In the genomic region with DNA sequence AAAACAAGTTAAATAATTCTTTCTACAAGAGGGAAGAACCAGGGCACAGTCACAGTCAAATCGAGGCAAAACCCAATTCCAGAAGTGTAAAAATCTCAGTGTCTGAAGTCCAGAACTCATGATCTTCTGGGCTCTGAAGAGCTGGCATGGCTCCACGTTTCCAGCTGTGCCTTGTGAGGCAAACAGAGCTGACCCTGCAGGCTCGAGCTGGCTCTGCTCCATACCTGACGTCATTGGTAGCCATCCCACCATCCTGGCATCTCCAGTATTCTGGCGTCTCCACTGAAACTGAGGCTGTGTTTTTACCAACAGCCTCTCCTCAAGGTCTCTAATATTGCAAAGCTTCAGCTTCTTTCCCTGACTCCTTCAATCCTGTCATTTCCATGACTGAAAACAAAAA, we compare ENCODE assay signal across 10 mouse cellular contexts.
DNase-seq lines count a peak whose midpoint lies in the region; ATAC-seq and TF ChIP-seq lines count a peak whose summit lies in the region.
"Had no signal": no experiment of that assay in that cellular context is flagged by ENCODE, and none has a peak within 500 bp of the region (broad histone marks: within the 10 kb centered on the region; RNA-seq: fewer than 3 reads in every experiment).

No protein-coding gene starts in this region.

- H3K4me1 ChIP-seq in kidney, embryonic 16.5 days (ENCODE audit: insufficient read depth, low read length) = no peaks in the 10 kb centered on the region
- H3K4me1 ChIP-seq in cerebellum, adult 2 months (ENCODE audit: control insufficient read depth, insufficient read depth, low read length) = no peaks in the 10 kb centered on the region
- H3K4me1 ChIP-seq in midbrain, embryonic 13.5 days (replicated peaks) = 0 out of 2 replicates have a peak, but pooled peaks cover 5% of the 10 kb centered on the region
- H3K4me1 ChIP-seq: heart, embryonic 13.5 days had no signal

- H3K9me3 ChIP-seq in kidney, embryonic 16.5 days (ENCODE audit: low read length) = no peaks in the 10 kb centered on the region
- no peaks in the 10 kb centered on the region; the same call in 1 of the 2 replicates for H3K9me3 ChIP-seq in midbrain, embryonic 13.5 days
- H3K9me3 ChIP-seq: heart, embryonic 13.5 days; midbrain, embryonic 12.5 days had no signal

- no peak for TF ChIP-seq CTCF in cerebellum, adult 2 months (IDR thresholded peaks at IDR 0.05; ENCODE audit: borderline replicate concordance, insufficient read depth, low read depth, low read length)

- 70% methylated on average over 5 of the region's 5 CpGs for WGBS in kidney, embryonic 16.5 days
- WGBS in cerebellum, adult 2 months = 9% methylated on average over 5 of the region's 5 CpGs
- 72% methylated on average over 5 of the region's 5 CpGs for WGBS in midbrain, embryonic 13.5 days

- no peaks in the 10 kb centered on the region for H3K27me3 ChIP-seq in kidney, embryonic 16.5 days (ENCODE audit: insufficient read depth, low read length)
- no peaks in the 10 kb centered on the region for H3K27me3 ChIP-seq in cerebellum, adult 2 months (ENCODE audit: control insufficient read depth, insufficient read depth, low read length)
- no peaks in the 10 kb centered on the region for H3K27me3 ChIP-seq in midbrain, embryonic 13.5 days
- H3K27me3 ChIP-seq: heart, embryonic 13.5 days; midbrain, embryonic 12.5 days had no signal

- H3K4me3 ChIP-seq in kidney, embryonic 16.5 days (ENCODE audit: low read length) = no peak overlapping the region
- no peak overlapping the region for H3K4me3 ChIP-seq in cerebellum, adult 2 months (replicated peaks; ENCODE audit: insufficient read depth, low read depth, low read length)
- no peak overlapping the region for H3K4me3 ChIP-seq in midbrain, embryonic 13.5 days (replicated peaks)
- H3K4me3 ChIP-seq: heart, embryonic 13.5 days; left cerebral cortex, adult 2 months; midbrain, embryonic 12.5 days had no signal

- no peak overlapping the region for H3K9ac ChIP-seq in kidney, embryonic 16.5 days (replicated peaks; ENCODE audit: low read length)
- no peak overlapping the region for H3K9ac ChIP-seq in midbrain, embryonic 13.5 days (replicated peaks)
- H3K9ac ChIP-seq: heart, embryonic 13.5 days; midbrain, embryonic 12.5 days had no signal

- no peak for TF ChIP-seq POLR2A in cerebellum, adult 2 months (IDR thresholded peaks at IDR 0.05; ENCODE audit: borderline replicate concordance, insufficient read depth, low read length)

- no peak overlapping the region for H3K27ac ChIP-seq in kidney, embryonic 16.5 days (ENCODE audit: low read length)
- no peak overlapping the region for H3K27ac ChIP-seq in cerebellum, adult 2 months (ENCODE audit: insufficient read depth, low read length)
- H3K27ac ChIP-seq in midbrain, embryonic 13.5 days = no peak overlapping the region
- H3K27ac ChIP-seq: heart, embryonic 13.5 days; left cerebral cortex, adult 2 months; midbrain, embryonic 12.5 days had no signal

- no peaks in the 10 kb centered on the region for H3K36me3 ChIP-seq in kidney, embryonic 16.5 days (ENCODE audit: insufficient read depth, low read length)
- H3K36me3 ChIP-seq in midbrain, embryonic 13.5 days = no peaks in the 10 kb centered on the region
- H3K36me3 ChIP-seq: heart, embryonic 13.5 days; midbrain, embryonic 12.5 days had no signal

- peak; percentile 18 for DNase-seq in kidney, adult 18-20 months
- DNase-seq in NIH3T3 (ENCODE audit: low read depth) = peak; percentile 19
- DNase-seq in cerebellum, adult 2 months = peak; percentile 20
- peak; percentile 48 for DNase-seq in kidney, postnatal 14 days
- no peak for DNase-seq in thymus, postnatal 25 days

- no peak for ATAC-seq in kidney, embryonic 16.5 days (ENCODE audit: low FRiP score, low TSS enrichment)
- ATAC-seq in midbrain, embryonic 13.5 days = no peak

- H3K4me2 ChIP-seq in kidney, embryonic 16.5 days (replicated peaks; ENCODE audit: low read depth, low read length) = no peak overlapping the region
- H3K4me2 ChIP-seq in midbrain, embryonic 13.5 days (replicated peaks) = no peak overlapping the region
- H3K4me2 ChIP-seq: heart, embryonic 13.5 days; midbrain, embryonic 12.5 days had no signal
